Mouse (Mus musculus) hindbrain, embryonic 10.5 days (tissue): ENCODE data around the gene Nab1. TPM values are rescaled to one million over a fixed set of nuclear protein-coding genes. Genes with fewer than 3 reads are reported as not detected.

Experiments used
- DNase-seq: peaks from one replicate; pipeline ENCODE4 v3.0.0-alpha.2; 2017; ENCODE audit warnings: low spot score
- H3K27ac ChIP-seq: fragments of 300-500 bp; sonication (generic); 2 replicates; pipeline ENCODE4 v1.5.1; 2016; ENCODE audit warnings: mild to moderate bottlenecking, moderate library complexity
- H3K27me3 ChIP-seq: fragments of 300-500 bp; sonication (generic); 2 replicates; pipeline ENCODE4 v1.6.1; 2016; ENCODE audit warnings: mild to moderate bottlenecking; ENCODE audit not compliant: poor library complexity, insufficient read depth, severe bottlenecking
- H3K36me3 ChIP-seq: fragments of 300-500 bp; sonication (generic); 2 replicates; pipeline ENCODE4 v1.6.1; 2016; ENCODE audit warnings: mild to moderate bottlenecking, moderate library complexity
- H3K4me1 ChIP-seq: fragments of 300-500 bp; sonication (generic); replicated peaks from 2 replicates; pipeline ENCODE4 v1.6.1; 2016; ENCODE audit warnings: mild to moderate bottlenecking
- H3K4me3 ChIP-seq: fragments of 300-500 bp; sonication (generic); 2 replicates; pipeline ENCODE4 v1.5.1; 2016; ENCODE audit warnings: mild to moderate bottlenecking, moderate library complexity
- H3K9me3 ChIP-seq: fragments of 300-500 bp; sonication (generic); 2 replicates; pipeline ENCODE4 v1.6.1; 2016; ENCODE audit warnings: mild to moderate bottlenecking, moderate library complexity
- WGBS: fragments of 180-500 bp; shearing (Covaris S2); methylation state at CpG from one replicate; pipeline ENCODE4 v1.1.7; 2016; 5-methylcytosine and 5-hydroxymethylcytosine counted together
- polyA plus RNA-seq: library from polyadenylated mRNA; unstranded; fragments of >200 nt; fragmentation: Nextera tagmentation; extraction: Ambion mirVana; gene quantifications from 2 replicates; pipeline ENCODE4 v1.2.1, GENCODE M21; 2016

Nab1 gene
- polyA plus RNA-seq, 1 experiment from 2014 or later: 4.3 TPM

- 76% methylated on average over 1 of the region's 1 CpGs for WGBS
- no peaks in the 10 kb centered on the region for H3K9me3 ChIP-seq
- DNase-seq: no peak
- H3K4me1 ChIP-seq: no peaks in the 10 kb centered on the region
- H3K27me3 ChIP-seq: 0 out of 2 replicates have a peak, but pooled peaks cover 5% of the 10 kb centered on the region
- H3K27ac ChIP-seq: no peak overlapping the region
- H3K36me3 ChIP-seq: no peaks in the 10 kb centered on the region
- no peak overlapping the region for H3K4me3 ChIP-seq
Measured at GRCm38 (mm10) chr1:52506211-52506610, 5.7 kb upstream of the Nab1 start.

- peaks cover 3% of the 10 kb centered on the region; the same call in 1 of the 2 replicates for H3K4me1 ChIP-seq
- 83% methylated on average over 4 of the region's 4 CpGs for WGBS
- DNase-seq: no peak
Measured at GRCm38 (mm10) chr1:52502296-52502695, 1.8 kb upstream of the Nab1 start.

GRCm38 (mm10) chr1:52501688-52502133 lies 1.2 kb upstream of the Nab1 start:
- Histone ChIP-seq H3K36me3 (no peaks in the 10 kb centered on the region), H3K4me1 (peaks cover 3% of the 10 kb centered on the region; the same call in 1 of the 2 replicates), H3K9me3 (no peaks in the 10 kb centered on the region), H3K4me3 (no peak overlapping the region), H3K27ac (no peak overlapping the region), H3K27me3 (peaks cover 23% of the 10 kb centered on the region)
- no peak for DNase-seq
- WGBS: 70% methylated on average over 10 of the region's 10 CpGs

More at GRCm38 (mm10) chr1:52502296-52502695, 1.8 kb upstream of the Nab1 start:
- Histone ChIP-seq H3K36me3 (no peaks in the 10 kb centered on the region), H3K9me3 (no peaks in the 10 kb centered on the region), H3K27me3 (peaks cover 23% of the 10 kb centered on the region), H3K4me3 (no peak overlapping the region), H3K27ac (no peak overlapping the region)

- Histone ChIP-seq H3K9me3 (no peaks in the 10 kb centered on the region), H3K4me1 (peaks cover 3% of the 10 kb centered on the region; the same call in 1 of the 2 replicates), H3K27me3 (peaks cover 23% of the 10 kb centered on the region), H3K27ac (no peak overlapping the region), H3K36me3 (no peaks in the 10 kb centered on the region), H3K4me3 (peak overlapping the region; percentile 80)
- WGBS: 82% methylated on average over 1 of the region's 1 CpGs
- no peak for DNase-seq
Measured at GRCm38 (mm10) chr1:52501090-52501489, 611 bp upstream of the Nab1 start.

GRCm38 (mm10) chr1:52499601-52500313 lies 722 bp downstream of the Nab1 start:
- Histone ChIP-seq H3K27ac (peak overlapping the region; percentile 89), H3K36me3 (no peaks in the 10 kb centered on the region), H3K27me3 (peaks cover 23% of the 10 kb centered on the region), H3K4me1 (peaks cover 3% of the 10 kb centered on the region; the same call in 1 of the 2 replicates), H3K9me3 (no peaks in the 10 kb centered on the region), H3K4me3 (peak overlapping the region; percentile 80)
- 2% methylated on average over 60 of the region's 68 CpGs for whole genome bisulfite sequencing
- DNase-seq: peak; percentile 64

GRCm38 (mm10) chr1:52498786-52499450 lies 1.6 kb downstream of the Nab1 start:
- 15% methylated on average over 6 of the region's 6 CpGs for WGBS
- DNase-seq: no peak
- H3K36me3 ChIP-seq: no peaks in the 10 kb centered on the region

GRCm38 (mm10) chr1:52489538-52490181 lies 10.8 kb downstream of the Nab1 start:
- H3K4me3 ChIP-seq: no peak overlapping the region
- no peak for DNase-seq
- no peaks in the 10 kb centered on the region for H3K9me3 ChIP-seq
- H3K36me3 ChIP-seq: 0 out of 2 replicates have a peak, but pooled peaks cover 4% of the 10 kb centered on the region
- H3K27ac ChIP-seq: no peak overlapping the region
- no peaks in the 10 kb centered on the region for H3K4me1 ChIP-seq
- 65% methylated on average over 7 of the region's 7 CpGs for WGBS
- H3K27me3 ChIP-seq: no peaks in the 10 kb centered on the region

More at GRCm38 (mm10) chr1:52498786-52499450, 1.6 kb downstream of the Nab1 start:
- H3K27ac ChIP-seq: no peak overlapping the region
- H3K27me3 ChIP-seq: peaks cover 23% of the 10 kb centered on the region
- H3K4me1 ChIP-seq: peaks cover 3% of the 10 kb centered on the region; the same call in 1 of the 2 replicates
- H3K9me3 ChIP-seq: no peaks in the 10 kb centered on the region
- peak overlapping the region; percentile 80 for H3K4me3 ChIP-seq

- WGBS: 95% methylated on average over 4 of the region's 4 CpGs
- H3K4me1 ChIP-seq: no peaks in the 10 kb centered on the region
- H3K27me3 ChIP-seq: no peaks in the 10 kb centered on the region
Measured at GRCm38 (mm10) chr1:52484980-52485379, 15.5 kb downstream of the Nab1 start.

GRCm38 (mm10) chr1:52474291-52474690 lies 26.2 kb downstream of the Nab1 start:
- WGBS: 89% methylated on average over 1 of the region's 1 CpGs
- no peaks in the 10 kb centered on the region; the same call in 1 of the 2 replicates for H3K9me3 ChIP-seq
- H3K4me1 ChIP-seq: 0 out of 2 replicates have a peak, but pooled peaks cover 7% of the 10 kb centered on the region
- H3K4me3 ChIP-seq: no peak overlapping the region
- H3K27ac ChIP-seq: no peak overlapping the region
- DNase-seq: no peak
- peaks cover 5% of the 10 kb centered on the region; the same call in 1 of the 2 replicates for H3K36me3 ChIP-seq
- H3K27me3 ChIP-seq: no peaks in the 10 kb centered on the region

More at GRCm38 (mm10) chr1:52484980-52485379, 15.5 kb downstream of the Nab1 start:
- no peak for DNase-seq
- Histone ChIP-seq H3K9me3 (no peaks in the 10 kb centered on the region), H3K4me3 (no peak overlapping the region), H3K27ac (no peak overlapping the region), H3K36me3 (0 out of 2 replicates have a peak, but pooled peaks cover 4% of the 10 kb centered on the region)

GRCm38 (mm10) chr1:52470811-52471489 lies 29.5 kb downstream of the Nab1 start:
- Histone ChIP-seq H3K4me3 (no peak overlapping the region), H3K27ac (peak overlapping the region; percentile 62; the same call in 1 of the 2 replicates), H3K4me1 (0 out of 2 replicates have a peak, but pooled peaks cover 7% of the 10 kb centered on the region), H3K9me3 (no peaks in the 10 kb centered on the region; the same call in 1 of the 2 replicates), H3K36me3 (peaks cover 5% of the 10 kb centered on the region; the same call in 1 of the 2 replicates), H3K27me3 (no peaks in the 10 kb centered on the region)
- WGBS: 60% methylated on average over 7 of the region's 7 CpGs
- peak; percentile 13 for DNase-seq

- peaks cover 5% of the 10 kb centered on the region; the same call in 1 of the 2 replicates for H3K36me3 ChIP-seq
- no peaks in the 10 kb centered on the region for H3K9me3 ChIP-seq
- H3K27ac ChIP-seq: no peak overlapping the region
- 84% methylated on average over 4 of the region's 4 CpGs for WGBS
- H3K4me3 ChIP-seq: no peak overlapping the region
- H3K27me3 ChIP-seq: no peaks in the 10 kb centered on the region
- H3K4me1 ChIP-seq: 0 out of 2 replicates have a peak, but pooled peaks cover 7% of the 10 kb centered on the region
- DNase-seq: no peak
Measured at GRCm38 (mm10) chr1:52470326-52470725, 30.2 kb downstream of the Nab1 start.
